Mouse (Mus musculus): ENCODE results near the gene Iqcc.

DNA sequence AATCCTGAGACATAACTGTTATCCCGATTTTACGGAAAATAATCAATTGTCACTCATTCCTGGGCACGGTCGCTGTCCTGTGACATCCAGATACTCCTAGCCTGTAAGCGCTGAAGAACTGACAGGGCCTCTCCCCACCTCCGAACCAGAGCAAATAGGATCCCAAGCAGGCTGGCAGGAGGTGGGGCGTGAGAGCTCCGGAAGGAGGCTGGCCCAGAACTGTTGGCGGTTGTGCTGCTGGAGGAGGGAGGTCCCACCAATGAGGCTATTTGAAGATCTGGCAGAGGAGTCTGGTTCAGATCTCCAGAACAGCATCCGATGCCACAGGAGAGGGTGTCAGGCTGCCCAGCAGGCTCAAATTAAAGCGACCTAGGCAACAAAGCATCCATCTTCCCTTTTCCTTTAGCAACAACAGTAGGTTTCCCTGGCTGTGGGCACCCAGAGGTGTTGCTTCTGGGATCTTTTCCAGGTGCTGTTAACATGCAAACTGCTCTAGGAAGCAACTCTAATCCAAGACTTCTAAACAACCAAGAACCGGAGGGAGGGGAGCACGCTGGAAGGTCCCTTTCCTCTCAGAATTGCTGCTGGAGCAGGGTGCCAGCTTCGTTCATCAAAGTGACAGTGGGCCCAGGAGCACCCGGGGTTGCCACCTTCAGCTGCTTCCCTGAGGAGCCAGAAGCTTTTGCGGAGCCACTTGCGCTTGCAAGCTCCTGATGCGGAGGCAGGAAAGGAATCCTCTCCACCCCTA lies 5.6 kb upstream of the Iqcc start:
- TF ChIP-seq CTCF (IDR thresholded peaks at IDR 0.05; ENCODE audit: borderline replicate concordance, control insufficient read depth, extremely low read depth, insufficient read depth, low read length, poor library complexity) (peak; percentile 48; the same call in 1 of the 2 replicates), POLR2A (IDR thresholded peaks at IDR 0.05; ENCODE audit: control insufficient read depth, extremely low read depth, insufficient read depth, low read length, poor library complexity) (peak; percentile 83)

Measured in thymus, adult 2 months (tissue).